Mouse (Mus musculus): ENCODE measurements at regions not wholly inside any gene's neighbourhood (a gene's known extent, or its start where the extent isn't known, plus 50 kb on each side); places are given as distances from the start of the nearest gene placed in this dataset.

DNA sequence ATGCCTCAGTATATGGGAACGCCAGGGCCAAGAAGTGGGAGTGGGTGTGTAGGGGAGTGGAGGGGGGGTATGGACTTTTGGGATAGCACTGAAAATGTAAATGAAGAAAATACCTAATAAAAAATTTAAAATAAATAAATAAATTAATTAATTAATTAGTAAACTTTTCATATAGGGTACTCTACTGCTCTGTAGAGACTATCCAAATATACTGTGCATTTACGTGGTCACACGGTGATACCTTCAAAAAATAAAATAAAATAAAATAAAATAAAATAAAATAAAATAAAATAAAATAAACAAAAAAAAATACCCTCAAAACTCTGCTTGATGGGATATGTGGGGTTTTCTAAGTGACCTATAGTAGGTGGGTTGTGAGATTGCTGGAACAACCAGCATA lies 479.2 kb upstream of the Atp2b1 start:
- CTCF ChIA-PET, result no interaction called here

DNA sequence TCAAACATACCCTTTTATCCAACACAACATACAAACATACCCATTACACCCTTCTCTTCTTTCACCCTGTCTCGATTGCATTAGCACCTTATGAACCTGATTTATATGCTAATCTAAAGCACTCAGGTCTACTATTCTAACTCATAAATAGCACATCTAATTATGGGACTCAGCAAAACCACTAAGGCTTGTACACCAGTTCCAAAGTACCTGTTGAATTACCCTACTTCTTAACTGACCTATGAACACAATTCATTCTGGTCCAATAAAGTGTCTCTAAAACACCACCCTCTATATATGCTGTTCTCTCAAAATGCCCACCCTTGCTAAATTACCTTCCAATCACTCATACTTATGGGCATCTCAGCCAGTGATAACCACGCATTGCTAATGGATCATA lies 452.7 kb upstream of the Atp2b1 start:
- CTCF ChIA-PET, result no interaction called here

DNA sequence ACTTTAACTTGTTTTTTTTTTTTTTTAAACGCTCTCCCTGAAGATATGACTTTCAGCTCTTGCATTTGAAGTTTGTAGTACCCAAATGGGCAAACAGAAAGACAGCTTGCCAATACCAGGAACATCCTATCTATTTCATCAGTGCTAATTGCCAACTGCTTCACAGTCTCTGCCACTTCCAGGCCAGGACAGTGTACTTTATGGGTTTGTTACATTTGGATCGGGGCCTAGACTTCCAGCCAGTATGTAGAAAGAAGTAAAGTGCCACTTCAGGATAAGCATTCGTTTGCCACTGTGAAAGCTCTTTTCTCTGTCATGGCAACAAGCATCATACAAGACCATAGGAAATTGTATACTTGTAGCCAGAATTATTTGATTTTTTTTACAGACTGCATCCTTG lies 439.6 kb upstream of the Atp2b1 start:
- CTCF ChIA-PET, result no interaction called here

DNA sequence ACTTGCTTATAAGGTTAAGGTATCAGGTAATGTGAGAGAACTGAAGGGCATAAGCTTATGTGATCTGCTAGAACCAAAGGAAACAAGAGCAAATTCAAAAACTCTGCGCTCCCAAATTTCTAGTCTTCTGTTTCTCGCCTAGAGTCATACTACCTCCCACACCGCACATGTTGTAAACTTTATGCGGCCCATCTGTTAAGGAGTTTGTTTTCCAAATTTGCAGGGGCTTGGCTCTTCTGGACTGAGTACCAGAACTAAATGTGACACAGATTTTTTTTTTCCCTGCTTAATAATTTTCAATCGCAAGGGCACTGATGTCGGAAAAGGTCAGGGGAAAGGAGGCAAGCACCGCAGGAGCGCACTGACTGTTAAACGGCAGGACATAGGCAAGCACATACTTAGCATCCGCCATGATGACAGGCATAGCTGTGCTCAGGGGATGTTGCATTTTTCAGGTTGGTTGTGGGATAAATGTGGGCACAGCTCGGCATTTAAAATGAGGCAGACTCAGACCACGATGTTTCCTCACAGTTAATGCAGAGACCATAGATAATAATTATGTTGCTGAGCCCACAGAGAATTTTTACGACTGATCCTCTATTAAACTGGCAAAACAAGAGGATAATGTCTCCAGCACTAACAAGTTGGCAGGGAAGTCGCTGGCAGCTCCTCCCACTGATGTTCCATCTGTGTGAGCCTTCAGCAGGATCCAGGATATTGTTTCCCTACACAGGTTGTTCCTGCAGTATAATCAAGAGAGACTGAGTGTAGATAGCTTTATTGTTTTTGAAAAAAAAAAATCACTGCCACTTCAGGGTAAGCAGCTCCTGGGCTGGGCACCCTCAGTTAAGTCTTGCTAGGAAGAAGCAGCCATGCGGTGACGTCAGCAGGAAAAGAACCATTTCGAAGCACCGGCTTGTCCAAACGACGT lies 428.2 kb upstream of the Atp2b1 start:
- CTCF ChIA-PET, result no interaction called here

DNA sequence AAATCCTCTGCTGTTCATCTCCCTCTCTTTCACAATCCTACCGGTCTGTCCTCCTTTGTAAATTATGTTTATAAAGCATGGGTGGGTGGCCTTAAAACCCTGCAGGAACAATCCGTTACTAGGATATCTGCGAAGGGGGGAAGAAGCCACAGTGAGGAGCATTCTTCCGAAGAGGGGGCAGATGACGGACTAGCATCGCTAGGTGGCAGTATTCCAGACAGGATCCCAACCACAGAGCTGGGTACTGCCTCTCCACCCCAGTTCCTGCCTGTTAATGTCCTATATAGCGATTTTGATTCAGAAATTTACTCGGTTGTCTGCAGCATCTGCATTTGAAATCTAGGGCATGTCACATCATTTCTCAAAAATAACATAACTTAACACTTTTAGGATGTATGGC lies 419.9 kb upstream of the Atp2b1 start:
- CTCF ChIA-PET, result no interaction called here

DNA sequence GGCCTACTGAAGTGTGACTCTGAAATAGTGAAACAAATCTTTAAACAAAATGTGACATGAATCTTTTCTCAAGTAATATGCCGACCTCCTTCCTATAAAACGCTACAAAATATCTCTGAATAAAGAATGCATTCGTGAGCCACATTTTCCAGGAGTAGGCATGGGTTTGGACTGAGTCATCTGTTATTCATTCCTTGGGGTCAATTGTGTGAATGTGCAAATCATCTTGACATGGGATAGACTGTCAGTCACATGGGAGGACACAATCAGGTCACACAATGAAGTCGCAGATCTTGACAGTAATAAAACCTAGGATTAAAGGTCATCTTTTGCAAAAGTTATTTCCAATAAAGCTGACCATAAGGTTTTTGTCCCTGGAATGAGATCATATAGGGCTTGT lies 418.0 kb upstream of the Atp2b1 start:
- CTCF ChIA-PET, result no interaction called here

DNA sequence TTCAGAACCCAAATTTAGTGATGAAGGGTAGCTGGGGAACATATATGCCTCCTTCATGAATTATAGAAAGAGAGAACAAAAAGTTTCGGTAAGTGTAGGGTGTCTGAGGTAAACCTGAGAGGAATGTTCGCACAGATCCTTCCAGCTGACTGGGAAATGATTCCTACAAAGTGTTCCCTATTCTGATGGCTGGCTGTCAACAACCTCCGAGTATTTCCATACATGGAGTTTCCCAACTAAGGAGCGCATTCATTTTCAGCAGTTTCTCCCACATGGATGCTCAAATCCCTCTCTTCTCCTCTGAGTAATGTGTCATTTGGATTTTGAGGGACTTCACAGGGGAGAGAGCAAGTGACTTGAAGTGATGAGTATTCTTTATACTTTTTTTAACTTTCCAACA lies 413.9 kb upstream of the Atp2b1 start:
- CTCF ChIA-PET, result no interaction called here

DNA sequence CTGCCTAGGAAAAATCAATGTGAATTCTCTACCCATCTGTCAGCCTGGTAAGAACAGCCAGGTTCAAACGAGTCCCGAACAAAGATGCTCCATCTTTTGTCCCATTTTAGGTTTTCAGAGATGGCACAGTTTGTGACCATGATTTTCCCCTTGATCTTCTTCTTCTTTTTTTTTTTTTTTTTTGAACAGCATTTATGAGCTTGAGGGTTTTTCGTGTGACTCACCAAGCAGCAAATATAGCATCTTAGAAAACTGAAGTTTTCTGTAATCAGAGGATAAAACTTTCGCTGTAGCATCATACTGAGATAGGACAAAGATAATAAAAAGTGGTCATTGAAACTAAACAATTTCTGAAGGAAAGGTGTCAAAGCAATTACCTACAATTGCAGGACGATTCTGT lies 412.6 kb upstream of the Atp2b1 start:
- CTCF ChIA-PET, result interaction anchor here (0.6 to 0.7 kb wide), 3 partner anchors 93 to 583 kb away, joined by 3 to 4 read pairs (median 4); no protein-coding TSS in a partner anchor

DNA sequence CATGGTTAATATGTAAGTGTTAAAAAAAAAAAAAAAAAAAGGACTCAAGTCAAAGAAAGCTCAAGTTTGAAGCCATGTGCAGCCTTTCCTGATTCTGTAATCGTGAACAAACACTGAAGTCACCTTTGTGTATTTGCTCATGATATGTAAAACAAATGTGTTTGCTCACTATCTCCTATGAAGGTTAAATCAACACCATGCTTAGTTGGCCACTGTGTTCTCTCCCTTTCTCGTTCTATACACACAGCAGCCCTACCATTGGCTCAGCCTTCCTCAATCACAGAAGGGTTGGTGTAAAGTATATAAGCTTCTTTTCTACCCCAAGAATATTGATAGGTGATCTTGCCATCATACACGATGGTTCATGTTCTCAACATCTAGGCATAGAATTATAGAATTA lies 409.7 kb upstream of the Atp2b1 start:
- CTCF ChIA-PET, result no interaction called here

DNA sequence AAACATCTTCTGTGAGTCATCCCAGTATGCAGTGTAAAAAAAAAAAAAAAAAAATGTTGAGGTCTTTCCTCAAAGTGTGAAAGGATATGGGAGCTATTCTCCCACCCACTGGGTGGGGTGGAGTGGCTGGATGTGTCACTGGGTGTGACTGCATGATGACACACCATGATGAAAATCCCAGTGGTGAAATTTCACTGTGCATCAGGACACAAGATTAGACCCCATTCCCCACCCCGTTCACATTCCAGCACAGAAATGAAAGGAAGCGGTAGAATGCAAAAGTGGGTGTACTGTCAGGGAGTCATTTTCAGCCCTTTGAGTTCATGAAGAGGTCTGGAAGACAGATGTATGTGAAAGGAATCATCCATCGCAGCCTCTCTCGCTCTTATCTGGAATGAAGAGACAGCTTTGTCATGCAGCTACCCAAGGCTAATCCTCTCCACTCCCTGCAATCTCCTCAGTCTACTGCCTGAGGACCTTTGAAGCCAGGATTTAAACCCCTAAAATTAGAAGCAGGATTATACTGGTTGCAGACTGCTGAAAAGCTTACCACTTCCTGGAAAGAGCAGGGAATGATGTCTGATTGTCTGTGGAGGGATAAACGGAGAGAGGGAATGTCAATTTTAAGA lies 405.6 kb upstream of the Atp2b1 start:
- CTCF ChIA-PET, result interaction anchor here (0.7 kb wide), 1 partner anchor 149 kb away, joined by 3 read pairs; no protein-coding TSS in a partner anchor

DNA sequence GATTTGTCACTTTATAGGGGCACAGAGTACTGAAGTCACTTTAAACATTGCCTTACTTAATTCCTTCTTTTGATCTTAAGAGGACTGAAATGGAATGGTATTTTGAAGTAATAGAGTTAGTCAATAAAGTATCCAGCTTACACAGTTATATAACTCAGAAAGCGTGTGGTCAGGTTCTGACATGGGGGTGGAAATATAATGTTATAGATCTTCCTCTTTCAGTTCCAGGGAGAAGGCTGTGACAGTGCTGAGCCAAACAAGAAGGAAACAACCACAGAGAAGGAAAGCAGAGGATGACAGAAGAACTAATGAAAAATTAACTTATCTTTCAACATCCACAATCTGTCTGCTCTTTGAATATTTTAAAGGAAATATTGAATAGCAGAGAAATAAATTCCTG lies 399.4 kb upstream of the Atp2b1 start:
- CTCF ChIA-PET, result no interaction called here

DNA sequence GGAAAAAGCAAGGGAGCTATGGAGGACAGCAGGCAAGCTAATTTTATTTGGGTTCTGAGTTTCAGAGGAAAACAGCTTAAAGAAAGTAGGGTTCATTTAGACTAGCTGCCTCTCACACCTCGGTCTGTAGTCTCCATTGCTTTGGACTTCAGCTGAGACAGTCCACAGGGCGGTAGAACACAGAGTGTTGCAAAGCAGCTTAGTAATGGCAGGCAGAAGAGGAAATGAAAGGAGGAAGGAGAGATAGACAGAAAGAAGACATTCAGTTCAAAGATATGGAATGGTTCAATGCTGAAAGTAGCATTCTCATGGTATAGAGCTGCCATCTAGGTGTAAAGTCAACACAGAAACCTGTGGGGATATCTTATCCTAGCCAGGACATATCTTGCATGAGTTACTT lies 396.6 kb upstream of the Atp2b1 start:
- CTCF ChIA-PET, result no interaction called here

DNA sequence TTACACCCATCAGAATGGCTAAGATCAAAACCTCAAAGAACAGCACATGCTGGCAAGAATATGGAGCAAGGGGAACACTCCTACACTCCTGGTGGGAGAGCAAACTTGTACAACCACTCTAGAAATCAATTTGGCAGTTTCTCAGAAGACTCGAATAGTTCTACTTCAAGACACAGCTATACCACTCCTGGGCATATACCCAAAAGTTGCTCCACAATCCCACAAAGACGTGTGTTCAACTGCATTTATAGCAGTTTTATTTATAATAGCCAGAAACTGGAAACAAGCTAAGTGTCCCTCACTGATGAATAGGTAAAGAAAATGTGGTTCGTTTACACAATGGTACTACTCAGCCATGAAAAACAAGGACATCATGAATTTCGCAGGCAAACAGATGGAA lies 384.6 kb upstream of the Atp2b1 start:
- CTCF ChIA-PET, result no interaction called here

DNA sequence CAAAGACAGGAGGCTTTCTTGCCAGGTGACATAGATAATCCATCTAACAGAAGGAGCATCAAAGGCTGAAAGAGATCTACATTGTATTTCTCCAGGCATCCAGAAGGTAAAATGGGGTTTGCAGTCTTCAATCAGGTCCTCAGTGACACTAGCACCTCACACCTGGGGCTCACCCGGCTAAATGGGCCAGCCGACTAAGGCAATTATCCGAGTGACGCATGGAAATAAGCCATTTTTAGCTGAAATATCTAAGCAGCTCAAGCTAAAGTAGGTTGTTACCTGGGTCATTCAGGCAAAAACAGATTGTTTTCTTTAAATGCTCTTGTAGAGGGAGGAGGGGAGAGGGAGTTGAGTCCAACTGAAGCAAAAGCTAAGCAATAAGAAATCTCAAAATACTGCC lies 382.8 kb upstream of the Atp2b1 start:
- CTCF ChIA-PET, result interaction anchor here (0.6 kb wide), 1 partner anchor 1401 kb away, joined by 9 read pairs; no protein-coding TSS in a partner anchor

DNA sequence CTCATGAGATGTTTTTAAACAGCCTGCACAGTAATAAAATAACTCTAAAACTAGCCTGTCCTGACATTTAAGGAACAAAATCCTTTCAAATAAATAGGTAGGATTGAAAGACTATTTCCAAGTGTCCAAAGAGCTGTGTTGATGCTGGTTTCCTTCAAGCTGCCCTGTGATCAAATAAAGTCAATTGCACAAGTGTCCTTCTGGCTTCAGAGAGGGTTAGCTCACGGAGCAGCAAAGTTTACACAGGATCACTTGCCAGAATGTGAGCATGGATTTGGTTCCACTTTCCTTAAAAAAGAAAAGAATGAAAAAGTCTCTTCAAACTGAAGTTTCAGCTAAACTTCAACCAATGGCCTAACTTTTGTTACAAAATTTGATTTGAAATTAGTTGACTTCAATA lies 375.5 kb upstream of the Atp2b1 start:
- CTCF ChIA-PET, result interaction anchor here (0.6 kb wide), 1 partner anchor 379 kb away, joined by 3 read pairs; no protein-coding TSS in a partner anchor

DNA sequence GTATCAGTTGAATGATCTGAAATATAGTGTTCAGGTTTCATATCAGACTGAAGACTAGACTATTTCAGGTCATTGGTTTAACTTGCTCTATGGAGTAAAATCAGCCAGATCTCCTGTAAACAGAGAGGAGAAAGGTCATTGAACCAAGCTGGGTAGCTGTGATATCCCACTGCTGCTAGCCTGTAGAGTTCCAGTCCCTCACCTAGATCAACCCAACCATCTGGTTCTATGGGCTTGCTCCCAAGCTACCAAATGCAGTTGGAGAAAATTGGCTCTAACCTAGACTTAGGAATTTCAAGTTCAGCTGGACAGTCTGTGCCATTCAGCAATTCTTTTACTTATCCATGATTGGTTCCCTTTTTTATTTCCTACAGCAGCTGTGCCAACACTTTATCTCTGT lies 373.1 kb upstream of the Atp2b1 start:
- CTCF ChIA-PET, result no interaction called here

DNA sequence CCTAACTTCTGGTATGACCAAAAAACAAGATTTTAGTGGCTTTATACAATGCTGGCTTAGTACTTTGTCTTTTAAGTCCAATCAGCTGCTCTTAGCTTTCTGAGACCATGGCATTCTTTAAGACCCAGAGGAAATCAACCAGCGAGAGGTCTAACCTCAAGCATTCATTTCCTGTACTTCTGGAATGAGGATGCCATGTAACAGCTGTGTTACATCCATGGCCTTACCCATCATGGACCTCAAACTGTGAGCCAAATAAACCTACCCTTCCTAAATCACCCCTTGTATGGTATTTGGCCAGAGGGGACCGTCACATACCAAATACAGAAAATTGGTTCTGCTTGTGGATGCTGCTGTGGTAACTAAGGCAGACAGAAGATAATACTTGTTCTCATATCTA lies 372.1 kb upstream of the Atp2b1 start:
- CTCF ChIA-PET, result no interaction called here

DNA sequence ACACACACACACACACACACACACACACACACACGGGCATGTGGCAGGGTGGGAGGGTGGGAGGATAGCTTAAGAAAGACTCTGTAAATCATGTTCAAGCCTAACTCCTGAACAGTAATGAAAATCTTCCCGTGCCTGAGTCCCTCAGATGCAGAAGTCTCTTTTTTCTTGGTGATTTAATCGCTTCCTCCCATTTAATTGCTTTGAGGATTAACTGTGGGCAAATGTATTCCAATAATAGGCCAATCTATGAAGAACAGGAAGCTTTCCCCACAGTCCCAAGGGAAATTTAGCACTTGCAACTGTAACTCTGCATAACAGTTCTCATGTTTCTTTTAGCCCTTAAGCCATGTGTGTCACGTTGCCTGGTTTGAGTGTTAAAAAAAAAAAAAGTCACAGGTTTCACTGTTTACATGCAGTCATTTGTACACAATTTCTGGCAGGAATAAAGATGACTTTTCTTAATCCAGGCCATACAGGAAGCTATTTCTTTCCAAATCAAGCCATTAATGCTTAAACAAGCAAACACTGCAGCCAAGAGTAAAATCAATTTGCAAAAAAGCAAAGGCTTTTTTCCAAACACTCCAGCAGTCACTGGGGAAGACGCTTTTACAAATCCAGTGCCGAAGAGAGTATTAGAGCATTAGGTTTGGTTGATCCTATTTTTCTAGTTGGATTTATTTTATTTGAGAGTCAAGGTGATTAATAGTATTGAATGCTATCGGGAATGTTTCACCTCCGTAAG lies 370.8 kb upstream of the Atp2b1 start:
- CTCF ChIA-PET, result no interaction called here

DNA sequence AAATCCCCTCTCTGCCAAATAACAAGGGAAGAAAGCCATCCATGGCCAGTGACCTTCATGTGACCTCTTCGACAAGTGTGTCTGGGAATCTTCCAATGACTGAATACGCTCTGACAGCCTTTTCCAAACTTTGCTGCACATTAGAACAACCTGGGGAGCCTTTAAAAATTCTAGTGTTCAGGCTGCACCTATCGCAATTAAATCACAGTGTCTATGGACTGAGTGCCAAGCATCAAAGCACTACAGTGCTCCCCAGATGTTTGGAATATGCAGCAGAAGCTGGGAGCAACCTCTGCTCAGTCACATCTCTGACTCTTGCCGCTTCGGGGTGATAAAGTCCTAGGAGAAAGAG lies 370.2 kb upstream of the Atp2b1 start:
- CTCF ChIA-PET, result no interaction called here

DNA sequence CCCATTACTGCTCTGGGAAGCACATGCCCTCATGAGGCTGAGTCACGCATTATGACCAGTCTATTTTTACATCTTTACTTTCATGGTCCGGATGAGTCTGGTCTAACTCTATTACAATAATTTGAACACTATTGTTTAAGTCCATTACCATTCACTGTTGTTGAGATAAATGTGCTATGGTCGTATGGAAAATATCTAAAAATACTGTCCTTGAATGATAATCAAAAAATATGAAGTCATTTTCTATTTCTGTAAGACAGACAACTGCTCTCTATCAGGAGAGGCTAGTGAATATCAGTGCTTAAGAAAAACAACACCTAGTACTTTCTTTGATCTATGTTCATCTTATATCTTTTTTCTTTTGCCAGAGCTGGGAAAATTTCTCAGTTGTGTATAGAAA lies 359.6 kb upstream of the Atp2b1 start:
- CTCF ChIA-PET, result no interaction called here

DNA sequence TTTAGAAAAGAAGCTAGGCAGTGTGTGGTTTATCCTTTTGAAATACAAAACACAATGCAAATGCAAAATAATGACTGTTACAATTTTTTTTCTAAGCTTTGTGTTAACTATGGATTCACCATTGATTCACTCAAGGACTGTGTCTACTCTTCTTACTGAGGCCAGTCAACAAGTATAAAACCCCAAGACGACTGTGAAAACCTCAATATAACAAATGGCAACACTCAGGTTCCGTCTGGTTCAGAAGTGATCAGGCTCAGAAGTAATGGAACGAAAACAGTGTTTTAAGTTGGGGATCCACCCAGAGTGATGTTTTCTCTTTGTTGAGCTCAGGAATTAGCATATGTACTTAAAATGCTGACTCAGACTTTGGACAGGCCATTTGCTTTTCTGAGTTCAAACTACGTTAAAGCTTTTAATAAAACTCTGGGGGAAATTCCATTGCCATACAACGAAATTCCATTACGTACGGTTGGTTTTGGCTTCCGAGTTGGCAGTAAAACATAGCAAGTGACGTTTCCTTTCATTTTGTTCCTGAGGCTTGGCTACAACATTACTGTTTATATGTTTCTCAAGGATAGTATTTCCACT lies 356.6 kb upstream of the Atp2b1 start:
- CTCF ChIA-PET, result no interaction called here

DNA sequence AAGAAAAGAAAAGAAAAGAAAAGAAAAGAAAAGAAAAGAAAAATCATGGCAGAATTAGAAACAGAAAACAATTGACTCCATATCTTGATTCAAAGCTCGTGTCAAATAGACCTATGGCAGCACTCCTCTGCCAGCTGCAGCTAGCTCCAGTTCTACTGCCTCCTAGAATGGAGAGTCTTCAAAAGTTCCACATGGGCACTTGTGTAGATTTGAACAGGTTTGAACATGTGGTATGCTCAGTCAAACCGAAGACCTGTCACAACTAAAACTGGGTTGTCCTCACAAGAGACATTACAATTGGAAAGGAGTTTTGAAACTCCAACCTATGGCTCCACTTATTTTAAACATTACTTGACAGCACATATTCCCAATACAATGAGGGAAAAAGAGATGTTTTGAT lies 355.6 kb upstream of the Atp2b1 start:
- CTCF ChIA-PET, result no interaction called here

Measured in spleen, embryonic (tissue).